Mouse (Mus musculus) retina, postnatal 1 day (tissue): ENCODE data around the gene Sel1l3.

Experiments
- DNase-seq: peaks from one replicate; pipeline ENCODE4 v3.0.0-alpha.2; 2012

Sel1l3 gene

GRCm38 (mm10) chr5:53213711-53214352, at the start of gene Sel1l3:
Sel1l3 (minus strand) TSS chr5:53213927.
- DNase-seq: peak; percentile 68

DNA sequence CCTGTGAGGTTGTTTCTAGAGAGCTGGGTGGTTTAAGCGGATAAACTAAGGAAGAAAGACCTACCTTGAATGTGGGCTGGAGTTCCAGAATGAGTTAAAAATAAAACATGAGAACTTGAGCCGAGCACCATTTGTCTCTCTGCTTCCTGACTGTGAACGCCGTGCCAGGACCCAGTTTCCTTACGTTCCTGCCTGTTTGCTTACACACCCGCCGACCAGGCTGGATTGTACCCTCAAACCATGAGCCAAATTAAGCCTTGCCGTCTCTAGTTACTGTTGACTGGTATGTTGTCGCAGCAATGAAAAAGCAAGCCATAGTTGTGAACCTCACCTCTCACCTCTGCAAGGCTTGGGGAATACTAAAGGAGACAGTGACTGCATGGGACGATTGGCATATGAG, 48.3 kb upstream of the Sel1l3 start:
- DNase-seq: no peak

DNA sequence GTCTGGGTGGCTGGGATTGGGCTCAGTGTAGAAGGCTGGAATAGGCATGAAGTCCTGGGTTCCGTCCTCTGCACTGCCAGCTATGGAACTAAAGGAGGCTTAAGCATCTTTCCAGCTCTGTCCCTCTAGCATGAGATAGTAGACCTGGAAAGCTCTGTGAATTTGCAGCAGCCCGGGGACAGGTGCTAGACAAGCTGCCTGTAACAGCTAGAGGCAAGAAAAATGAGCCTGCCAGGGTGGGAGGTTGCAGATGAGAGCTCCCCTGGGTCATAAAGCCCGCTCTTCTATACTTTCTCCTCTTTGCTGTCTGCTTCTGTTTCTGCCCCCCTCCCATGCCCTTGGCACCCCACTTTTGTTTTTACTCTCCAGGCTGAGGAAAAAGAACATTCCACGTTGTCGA, 46.2 kb upstream of the Sel1l3 start:
- DNase-seq: no peak

GRCm38 (mm10) chr5:53258038-53258786, 44.5 kb upstream of the Sel1l3 start:
- DNase-seq: peak; percentile 75

- no peak for DNase-seq
Observed at GRCm38 (mm10) chr5:53254821-53255220, 41.1 kb upstream of the Sel1l3 start.

GRCm38 (mm10) chr5:53254154-53254553, 40.4 kb upstream of the Sel1l3 start:
- DNase-seq: no peak

DNA sequence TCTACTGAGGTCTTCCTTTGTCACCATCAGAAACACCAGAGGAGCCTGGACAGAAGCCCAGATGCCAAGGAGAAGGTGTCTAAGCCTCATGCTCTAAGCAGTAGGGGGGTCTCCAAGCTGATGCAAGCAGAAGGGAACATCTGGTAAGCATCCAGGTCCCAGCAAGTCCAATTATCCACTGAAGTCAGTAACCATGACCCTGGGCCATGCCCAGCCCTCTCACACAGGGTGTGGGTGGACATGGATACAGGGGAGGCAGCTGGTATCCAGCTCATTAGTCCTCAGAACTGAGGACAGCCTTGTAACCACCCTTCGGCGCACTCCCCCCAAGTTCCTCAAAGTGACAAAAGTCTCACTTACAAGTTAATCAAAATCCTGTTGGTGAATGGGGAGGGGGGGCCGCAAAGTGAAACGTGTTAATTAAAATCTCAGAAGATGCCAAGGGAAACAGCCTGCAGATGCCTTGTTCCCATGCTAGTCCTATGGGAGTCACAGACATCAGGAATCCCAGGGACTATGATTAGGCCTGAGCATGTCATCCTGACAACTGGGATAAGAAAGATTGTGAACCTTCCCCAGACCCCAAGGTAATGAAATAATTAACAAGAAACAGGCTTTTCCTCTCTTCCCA, 35.8 kb upstream of the Sel1l3 start:
- peak; percentile 78 for DNase-seq

DNA sequence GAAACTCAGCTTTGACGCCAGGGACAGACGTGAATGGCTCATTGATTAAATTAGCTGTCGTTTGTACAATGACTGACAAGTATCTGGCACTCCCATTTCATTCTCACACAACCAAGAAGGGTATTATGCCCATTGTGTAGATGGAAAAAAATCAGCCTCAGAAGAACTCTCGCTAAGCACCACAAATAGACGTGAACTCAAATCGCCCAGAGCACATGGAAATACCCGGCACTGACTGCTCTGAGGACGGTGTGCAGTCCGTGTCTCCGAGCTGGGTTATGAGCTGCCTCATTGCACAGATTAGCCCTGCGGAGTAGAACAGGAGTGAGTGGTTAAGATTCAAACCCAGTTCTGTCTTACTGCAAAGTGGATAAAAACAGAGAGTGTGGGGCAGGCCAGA, 34.8 kb upstream of the Sel1l3 start:
- no peak for DNase-seq

- no peak for DNase-seq
Observed at GRCm38 (mm10) chr5:53243933-53244332, 30.2 kb upstream of the Sel1l3 start.

GRCm38 (mm10) chr5:53242865-53243499, 29.3 kb upstream of the Sel1l3 start:
- DNase-seq: no peak

DNA sequence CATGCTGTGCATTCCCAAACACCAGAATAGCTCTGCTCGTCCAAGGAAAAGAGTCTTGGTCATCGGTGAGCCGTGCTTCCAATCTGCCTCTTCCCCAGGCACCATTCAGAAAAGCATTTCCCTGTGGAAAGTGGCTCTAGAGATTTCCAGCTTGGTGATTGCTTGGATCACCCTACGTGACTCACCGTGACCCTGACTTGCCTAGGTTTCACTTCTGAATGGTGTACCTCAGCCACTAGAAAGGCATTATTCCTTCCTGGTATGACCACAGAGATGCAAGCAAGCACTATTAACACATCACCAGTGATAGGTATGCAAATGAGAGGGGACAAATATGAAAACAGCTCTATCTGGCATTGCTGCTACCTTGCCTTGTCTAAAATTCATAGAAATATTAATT, 28.2 kb upstream of the Sel1l3 start:
- DNase-seq: no peak

DNA sequence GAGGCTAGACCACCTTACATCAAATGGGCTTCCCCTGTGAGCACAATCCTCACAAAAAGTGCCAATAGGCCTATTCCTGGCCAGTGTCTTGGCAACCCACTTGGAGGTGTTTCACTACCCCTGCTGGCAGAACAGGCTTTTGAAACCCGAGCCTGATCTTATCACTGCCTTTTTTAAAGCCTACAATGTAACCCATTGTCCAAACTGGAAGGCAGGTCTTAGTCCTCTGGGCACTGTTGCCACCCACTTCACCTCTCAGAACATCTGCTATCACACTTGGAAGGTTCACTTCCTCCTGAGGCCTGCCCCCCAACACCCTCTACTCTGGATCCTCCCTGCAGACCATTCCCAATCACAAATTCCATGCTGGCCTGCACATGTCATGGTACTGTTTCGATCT, 27.4 kb upstream of the Sel1l3 start:
- DNase-seq: no peak

DNA sequence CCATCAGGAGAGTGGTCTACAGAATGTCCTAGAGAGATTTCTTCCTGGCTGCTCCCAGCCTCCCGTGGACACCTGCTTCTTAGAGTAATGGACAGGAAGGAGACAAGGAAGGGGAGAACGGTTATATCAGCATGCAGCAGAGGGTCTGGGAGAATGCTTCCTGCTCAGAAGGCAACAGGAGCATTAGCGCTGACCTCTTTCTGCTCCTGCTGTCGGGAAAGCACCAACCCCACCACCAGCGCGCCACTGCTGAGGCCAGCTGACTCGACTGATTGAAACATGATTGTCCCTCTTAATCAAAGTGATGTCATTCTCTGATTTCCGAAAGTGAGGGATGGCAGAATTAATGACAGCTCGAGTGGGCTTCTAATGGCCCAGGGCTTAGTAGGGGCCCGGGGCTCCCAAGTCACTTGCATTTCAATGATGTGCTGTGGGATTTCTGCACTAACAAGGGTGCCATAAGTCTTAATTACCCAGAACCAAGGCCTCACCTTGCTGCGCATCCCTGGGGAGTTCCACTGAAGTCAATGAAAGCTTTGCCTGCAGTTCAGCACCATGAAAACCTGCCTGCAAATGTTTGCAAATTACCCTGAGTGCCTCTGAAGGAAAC, 26.2 kb upstream of the Sel1l3 start:
- peak; percentile 45 for DNase-seq

GRCm38 (mm10) chr5:53239189-53239588, 25.5 kb upstream of the Sel1l3 start:
- DNase-seq: no peak

- DNase-seq: no peak
Observed at GRCm38 (mm10) chr5:53238761-53239160, 25.0 kb upstream of the Sel1l3 start.

GRCm38 (mm10) chr5:53236749-53237148, 23.0 kb upstream of the Sel1l3 start:
- DNase-seq: no peak

DNA sequence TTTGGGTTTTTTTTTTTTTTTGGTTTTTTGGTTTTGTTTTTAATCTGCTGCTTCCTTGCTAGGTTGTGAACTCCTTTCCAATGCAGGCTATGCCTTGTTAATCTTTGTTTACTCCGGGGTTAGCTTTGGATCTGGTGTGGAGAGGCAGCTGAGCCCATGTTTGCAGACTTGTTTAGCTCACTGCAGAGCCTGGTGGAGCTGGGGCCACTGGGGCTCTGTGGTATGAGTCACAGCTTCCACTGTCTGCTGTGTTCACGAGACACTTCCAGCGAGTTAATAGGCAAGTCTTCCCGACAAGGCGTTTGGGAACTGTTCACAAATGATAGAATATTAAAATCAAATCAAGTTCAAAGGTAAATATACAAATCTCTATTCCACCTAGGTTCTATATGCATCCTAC, 22.4 kb upstream of the Sel1l3 start:
- DNase-seq: no peak

DNA sequence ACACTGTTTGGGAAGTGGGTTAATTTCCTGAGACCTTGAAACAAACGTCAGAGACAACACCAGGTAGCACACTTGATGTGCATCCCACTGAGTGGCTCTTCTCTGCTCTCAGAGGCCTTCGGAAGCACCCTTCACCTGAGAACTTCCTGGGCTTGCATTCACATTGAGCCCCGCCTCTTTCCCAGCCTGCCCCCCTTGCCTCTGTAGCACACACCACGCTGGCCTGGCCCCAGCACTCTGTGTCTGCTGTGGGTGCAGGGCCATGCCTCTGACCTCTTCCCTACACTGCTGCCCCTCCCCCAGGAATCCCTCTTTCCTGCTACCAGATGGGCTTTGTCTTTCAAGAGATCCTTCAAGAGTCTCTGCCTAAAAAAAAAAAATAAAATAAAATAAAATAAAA, 21.8 kb upstream of the Sel1l3 start:
- DNase-seq: no peak

DNA sequence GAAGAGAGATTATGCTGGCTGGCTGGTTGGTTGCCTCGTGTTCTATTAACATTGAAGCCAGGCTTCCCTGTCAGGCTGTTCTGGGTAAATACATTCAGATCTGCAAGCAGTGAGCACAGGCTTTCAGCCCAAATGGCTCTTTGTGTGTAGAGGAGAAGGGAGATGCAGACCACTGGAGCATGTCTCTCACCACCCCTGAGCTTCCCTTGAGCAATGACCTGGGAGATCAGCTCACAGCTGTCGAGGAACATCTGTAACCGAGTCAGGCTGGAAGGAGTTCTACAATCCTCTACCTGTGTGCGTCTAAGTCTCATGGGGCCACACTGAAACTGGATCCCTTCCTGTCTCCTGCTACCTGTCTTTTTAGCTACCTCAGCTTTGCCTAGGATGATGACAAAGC, 16.8 kb upstream of the Sel1l3 start:
- no peak for DNase-seq

DNA sequence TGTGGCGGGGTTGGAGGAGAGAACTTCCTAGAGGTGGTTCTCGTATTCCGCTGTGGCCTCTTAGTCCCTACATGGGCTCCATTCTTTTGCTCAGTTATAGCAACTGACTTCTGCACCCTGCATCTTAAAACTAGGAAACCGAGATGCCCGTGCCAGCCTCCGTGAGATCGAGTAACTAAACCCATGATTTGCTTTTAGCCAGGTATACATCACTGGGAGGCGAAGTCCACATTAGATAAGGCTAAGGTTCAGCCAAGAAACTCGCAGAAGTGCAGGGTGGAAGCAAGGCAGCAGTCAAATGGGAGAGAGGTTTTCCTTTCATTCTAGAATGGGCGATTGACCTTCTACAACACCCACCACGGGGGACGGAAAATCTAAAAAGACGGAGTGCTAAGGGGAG, 11.7 kb upstream of the Sel1l3 start:
- DNase-seq: no peak

DNA sequence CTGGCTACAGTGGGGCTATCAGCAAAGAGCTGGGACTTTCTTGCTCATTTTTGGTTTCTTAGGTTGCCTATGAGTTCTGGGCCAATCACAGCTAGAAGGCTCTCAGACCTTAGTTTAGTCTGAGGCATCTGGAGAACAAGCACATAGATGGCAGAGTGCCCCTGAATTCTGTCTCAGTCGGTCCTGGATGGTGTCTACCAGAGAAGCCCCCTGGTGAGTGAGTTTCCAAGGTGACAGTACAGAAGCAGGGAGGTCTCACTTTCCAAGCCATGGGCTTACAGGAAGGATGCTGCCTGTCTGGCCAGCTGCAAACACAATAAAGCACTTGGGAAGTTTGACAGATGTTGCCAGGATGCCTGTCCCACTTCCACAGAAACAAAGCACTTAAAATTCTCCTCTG, 1.1 kb upstream of the Sel1l3 start:
- peak; percentile 65 for DNase-seq

GRCm38 (mm10) chr5:53214362-53214761, 635 bp upstream of the Sel1l3 start:
- DNase-seq: no peak
